Mouse (Mus musculus): ENCODE results near the gene Sh2d5. TPM values are rescaled to one million over a fixed set of nuclear protein-coding genes. Genes with fewer than 3 reads are reported as not detected.
A peak's percentile ranks its signal among the peaks of the same experiment; 100 is the strongest.

The Sh2d5 gene
- total RNA-seq, 2 experiments from 2014 or later, result 0.08 to 0.12 TPM

DNA sequence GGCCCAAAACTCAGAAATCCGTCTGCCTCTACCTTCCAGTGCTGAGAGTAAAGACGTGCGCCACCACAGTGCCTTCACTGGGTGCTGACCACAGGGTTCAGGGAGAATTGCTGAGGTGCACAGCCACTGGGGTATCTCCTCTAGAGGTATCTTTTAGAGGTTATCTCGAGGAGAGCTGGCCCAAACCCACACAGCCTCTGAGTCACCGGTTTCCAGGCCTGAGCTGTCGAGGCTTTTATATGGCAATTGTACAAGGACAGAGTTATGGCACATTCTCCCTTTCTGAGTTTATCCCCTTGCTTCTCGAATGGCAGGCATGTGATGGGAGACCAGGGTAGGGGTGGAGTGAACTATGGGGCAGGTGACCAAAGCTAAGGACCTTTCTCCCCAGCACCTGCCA lies 8.5 kb downstream of the Sh2d5 start:
- no peak for DNase-seq
- intact Hi-C loops (cut with DNase I), result no loop called here

DNA sequence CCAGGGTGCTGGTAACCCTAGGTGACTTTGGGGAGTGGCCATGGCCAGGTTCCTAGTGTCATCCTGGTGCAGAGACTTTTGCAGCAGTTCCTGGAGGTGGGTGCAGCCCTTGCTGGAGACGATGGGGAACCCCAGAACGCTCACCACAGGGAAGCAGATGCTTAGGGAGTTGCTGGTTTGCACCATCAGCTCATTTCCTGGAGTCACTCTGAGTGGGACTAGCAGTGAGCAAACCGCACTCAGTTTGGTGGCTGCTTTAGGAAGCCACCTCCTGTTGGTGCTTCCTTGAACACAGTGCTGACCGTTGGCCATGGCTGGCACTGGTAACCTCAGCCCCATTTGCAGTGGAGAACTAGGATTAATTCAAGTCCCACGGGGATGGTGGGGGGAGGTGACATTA lies 9.3 kb downstream of the Sh2d5 start:
- intact Hi-C loops (cut with DNase I), result no loop called here
- no peak for DNase-seq

DNA sequence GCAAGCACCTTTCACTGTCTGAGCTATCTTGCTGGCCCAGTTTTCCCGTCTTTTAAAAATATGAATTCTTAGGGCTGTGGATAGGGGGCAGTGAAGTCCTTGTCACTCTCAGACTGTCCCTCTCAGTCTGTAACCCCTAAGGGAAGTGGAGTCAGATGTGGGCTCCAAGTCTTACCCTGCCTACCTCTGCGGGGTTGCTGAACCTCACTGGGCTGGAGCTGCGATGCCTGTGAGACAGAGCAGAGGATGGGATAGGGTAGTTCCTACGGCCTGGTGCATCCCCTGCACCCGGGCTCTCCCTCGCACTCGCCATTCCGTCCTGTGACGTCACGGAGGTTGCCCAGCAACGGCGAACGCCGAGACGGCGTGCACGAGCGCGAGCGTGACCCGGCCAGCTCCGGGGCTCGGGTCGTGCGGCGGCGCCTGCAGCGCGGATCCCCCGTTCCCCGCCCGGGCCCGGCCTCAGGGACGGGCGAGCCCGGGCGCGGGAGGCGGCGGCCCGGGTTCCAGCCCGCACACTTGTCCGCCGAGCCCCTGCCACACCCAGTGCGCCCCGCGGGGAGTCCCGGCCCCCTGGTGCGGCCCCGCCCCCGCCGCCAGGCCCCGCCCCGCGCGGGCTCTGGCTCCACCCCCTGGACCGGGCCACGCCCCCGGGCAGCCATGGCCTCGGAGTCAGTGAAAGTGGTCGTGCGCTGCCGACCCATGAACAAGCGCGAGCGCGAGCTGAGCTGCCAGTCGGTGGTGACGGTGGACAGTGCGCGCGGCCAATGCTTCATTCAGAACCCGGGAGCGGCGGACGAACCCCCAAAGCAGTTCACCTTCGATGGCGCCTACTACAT lies 11.9 kb downstream of the Sh2d5 start:
- DNase-seq, result peak; percentile 69 to 80
- intact Hi-C loops (cut with DNase I), result no loop called here

DNA sequence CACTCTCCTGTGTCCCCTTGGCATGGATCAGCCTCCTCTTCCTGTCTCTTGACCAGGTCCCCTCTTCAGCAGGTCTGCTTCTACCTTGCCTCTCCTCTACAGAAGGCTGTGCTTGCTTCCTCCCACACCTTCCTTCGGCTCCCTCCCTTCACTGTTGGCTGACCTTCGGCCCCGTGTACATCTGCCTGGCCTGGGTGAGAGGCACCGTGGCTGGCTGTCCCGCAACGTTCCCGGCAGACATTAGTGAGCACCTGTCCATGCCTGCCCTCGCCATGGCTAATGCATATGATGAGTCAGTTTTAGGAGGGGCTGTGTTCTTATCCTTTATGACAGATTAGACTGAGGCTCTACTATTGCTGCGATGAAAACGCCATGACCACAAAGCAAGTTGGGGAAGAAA lies 17.7 kb downstream of the Sh2d5 start:
- DNase-seq, result no peak
- intact Hi-C loops (cut with DNase I), result no loop called here

DNA sequence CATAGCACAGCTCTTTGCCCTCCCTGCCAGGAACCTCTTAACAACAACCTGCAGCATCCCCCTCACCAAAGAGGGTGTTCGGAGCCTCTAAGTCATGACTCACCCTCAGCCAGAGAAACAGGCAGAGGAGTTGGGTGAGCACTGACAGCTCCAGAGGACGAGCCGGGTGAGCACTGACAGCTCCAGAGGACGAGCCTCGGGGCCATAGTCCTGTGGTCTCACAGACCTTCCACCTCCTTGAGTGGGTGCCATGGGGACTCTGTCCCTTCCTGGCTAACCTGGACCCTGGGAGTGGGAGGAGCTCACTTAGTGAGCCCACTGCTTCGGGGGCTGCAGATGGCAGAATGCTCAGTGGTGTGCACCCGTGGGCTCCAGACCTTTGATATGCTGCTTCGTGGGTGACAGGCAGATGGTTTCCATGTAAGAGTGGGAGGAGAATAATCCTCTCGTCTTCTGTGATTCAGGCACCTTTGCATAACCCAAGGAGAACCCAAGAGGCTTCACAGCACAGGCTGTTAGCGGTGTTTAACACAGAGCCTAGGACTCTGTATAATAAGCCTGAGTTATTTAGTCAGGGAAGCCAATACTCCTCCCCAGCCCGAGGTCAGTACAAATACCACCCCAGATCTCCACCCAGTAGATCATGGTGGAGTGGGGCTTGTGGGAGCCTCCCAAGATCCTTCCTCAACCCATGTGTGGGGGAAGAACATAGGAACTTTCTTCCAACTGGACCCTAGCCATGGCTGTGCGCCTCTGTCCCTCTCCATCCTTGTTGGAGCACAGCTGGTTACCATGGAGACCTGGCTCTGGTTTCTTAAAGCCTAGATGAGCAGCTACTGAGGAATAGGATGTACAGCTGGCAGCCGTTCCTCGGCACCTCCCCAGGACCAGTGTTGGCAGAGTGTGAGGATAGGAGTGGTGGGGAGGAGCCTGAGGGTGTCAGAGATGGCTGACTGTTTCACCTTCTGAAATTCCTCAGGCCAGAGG lies 22.1 kb downstream of the Sh2d5 start:
- intact Hi-C loops (cut with DNase I), result no loop called here
- DNase-seq, result no peak

DNA sequence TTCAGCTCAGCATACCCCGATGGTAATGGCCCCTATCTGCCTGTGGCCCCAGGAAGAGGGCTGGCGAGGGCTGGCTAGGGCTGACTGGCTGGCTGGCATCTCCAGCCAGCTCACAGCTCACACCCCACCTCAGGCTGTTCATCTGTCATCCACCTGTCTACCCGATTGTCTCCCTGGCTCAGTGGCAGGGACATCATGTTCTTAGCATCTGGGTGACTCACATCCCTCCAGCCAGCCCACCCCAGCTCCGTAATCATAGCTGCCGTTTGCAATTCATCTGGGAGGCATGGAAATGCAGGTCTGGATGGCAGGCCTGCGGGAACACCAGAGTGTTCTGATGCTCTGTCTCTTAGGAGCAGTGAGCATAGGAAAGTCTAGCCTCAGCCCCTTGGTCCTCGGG lies 28.1 kb downstream of the Sh2d5 start:
- intact Hi-C loops (cut with DNase I), result no loop called here
- DNase-seq, result no peak

DNA sequence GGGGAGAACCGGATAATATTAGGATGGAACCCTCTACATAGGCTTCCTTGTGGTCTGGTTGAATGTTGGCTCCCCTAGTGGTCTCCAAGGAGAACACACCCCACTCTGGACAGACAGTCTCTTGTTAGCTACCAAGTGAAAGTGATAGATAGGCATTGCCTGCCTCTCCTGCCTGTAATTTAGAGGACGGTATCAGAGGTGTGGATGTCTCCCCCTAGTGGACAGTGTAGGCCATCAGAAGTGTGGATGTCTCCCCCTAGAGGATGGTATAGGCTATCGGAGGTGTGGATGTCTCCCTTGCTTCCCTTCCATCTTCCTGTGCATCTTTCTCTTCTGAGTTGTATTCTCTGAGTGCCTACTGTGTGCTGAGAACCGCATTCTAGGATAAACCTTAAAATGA lies 32.6 kb downstream of the Sh2d5 start:
- intact Hi-C loops (cut with DNase I), result loop anchor here (10.0 kb wide), 1 partner anchor 318 kb away; no protein-coding TSS in a partner anchor
- DNase-seq, result peak in 1 of 2 experiments; percentile 30

DNA sequence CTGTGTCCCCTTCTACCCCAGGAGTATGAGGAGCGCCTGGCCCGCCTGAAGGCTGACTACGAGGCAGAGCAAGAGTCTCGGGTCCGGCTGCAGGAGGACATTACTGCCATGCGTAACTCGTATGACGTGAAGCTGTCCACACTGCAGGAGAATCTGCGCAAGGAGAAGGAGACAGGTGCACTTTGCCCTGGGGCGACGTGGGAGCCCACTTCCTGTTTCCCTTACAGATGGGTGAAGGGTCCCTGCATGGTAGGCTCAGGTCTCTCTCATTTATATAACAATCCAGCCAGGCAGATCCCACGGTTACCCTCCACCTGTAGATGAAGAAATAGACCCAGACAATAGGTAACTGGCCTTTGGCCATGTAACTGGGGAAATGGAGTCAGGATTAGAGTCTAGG lies 36.2 kb downstream of the Sh2d5 start:
- intact Hi-C loops (cut with DNase I), result loop anchor here (10.0 kb wide), 1 partner anchor 322 kb away; no protein-coding TSS in a partner anchor
- no peak for DNase-seq

DNA sequence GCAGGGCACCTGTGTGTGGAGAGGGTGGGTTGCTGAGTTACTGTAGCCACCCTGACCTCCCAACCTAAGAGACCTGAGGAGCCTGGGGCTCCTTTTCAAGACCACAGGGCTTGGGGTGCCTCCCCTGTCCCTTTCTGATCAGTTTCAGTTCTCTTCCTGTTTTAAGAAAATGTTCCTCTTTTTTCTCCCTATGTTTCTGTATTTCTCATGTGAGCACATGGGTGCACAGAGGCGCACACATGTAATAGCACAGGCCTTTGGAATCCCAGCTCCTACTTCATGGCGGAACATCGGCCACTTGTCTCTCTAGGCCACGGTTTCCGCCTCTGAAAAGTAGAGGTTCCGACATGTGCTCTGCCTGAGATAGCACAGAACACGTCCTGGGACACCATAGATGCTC lies 38.5 kb downstream of the Sh2d5 start:
- no peak for DNase-seq
- intact Hi-C loops (cut with DNase I), result loop anchor here (10.0 kb wide), 1 partner anchor 324 kb away; no protein-coding TSS in a partner anchor

DNA sequence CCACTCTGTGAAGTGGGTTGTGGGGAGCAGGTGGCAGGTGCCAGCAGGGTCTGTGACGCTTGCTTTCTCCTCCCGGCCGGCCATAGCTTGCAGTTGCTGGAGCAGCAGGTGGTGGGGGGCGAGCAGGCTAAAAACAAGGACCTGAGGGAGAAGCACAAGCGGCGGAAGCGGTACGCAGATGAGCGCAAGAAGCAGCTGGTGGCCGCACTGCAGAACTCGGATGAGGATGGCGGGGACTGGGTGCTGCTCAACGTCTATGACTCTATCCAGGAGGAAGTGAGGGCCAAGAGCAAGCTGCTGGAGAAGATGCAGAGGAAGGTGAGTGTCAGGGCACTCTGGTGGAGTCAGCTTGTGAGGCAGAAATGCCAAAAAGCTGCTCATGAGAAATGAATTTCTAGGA lies 41.8 kb downstream of the Sh2d5 start:
- intact Hi-C loops (cut with DNase I), result no loop called here
- DNase-seq, result no peak

DNA sequence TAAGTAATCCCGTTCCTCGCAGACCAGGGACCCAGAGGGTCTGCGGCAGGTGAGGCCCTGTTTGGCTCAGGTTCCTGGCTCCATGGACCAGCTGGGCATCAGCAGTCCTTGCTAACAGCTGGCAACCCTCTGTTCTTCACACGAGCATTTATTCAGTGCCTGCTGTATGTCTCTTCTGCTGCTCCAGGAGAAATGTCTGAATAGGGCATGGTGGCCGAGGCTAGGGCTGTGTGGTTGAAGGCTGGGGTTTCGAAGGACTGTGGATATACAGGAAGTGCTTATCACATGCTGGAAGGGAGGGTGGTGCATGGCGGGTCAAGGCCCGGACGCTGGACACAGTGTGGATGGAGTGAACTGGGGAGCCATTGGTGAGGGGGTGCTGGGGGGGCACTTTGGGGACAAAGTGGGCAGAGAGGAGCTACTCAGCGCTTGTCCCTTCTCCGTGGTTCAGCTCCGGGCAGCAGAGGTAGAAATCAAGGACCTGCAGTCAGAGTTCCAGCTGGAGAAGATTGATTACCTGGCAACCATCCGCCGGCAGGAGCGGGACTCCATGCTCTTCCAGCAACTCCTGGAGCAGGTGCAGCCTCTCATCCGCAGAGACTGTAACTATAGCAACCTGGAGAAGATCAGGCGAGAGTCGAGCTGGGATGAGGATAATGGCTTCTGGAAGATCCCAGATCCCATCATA lies 43.2 kb downstream of the Sh2d5 start:
- DNase-seq, result no peak
- intact Hi-C loops (cut with DNase I), result no loop called here

DNA sequence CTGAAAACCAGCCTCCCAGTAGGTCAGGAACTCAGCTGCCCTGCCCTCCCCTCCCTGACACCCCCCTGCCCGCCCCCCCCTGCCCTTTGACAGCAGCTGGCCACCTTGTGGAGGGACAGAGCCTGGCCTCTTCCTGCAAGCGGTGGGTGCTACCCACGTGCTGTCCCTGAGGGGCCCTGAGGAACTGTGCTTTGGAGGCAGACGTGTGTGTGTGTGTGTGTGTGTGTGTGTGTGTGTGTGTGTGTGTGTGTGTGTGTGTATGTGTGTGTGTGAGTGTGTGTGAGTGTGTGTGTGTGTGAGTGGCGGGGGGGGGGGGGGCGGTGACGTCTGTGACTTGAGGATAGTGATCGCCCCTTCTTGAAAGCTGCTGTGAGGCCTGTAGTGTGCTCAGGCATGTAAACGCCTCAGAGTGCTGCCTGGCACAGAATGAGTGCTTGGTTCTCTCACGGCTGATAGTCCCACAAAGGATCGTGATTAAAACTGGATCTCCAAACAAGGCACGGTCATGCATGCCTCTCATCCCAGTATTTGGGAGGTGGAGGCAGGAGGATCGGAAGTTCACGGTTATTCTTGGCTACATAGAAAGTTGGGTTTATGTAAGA lies 43.8 kb downstream of the Sh2d5 start:
- no peak for DNase-seq
- intact Hi-C loops (cut with DNase I), result no loop called here

DNA sequence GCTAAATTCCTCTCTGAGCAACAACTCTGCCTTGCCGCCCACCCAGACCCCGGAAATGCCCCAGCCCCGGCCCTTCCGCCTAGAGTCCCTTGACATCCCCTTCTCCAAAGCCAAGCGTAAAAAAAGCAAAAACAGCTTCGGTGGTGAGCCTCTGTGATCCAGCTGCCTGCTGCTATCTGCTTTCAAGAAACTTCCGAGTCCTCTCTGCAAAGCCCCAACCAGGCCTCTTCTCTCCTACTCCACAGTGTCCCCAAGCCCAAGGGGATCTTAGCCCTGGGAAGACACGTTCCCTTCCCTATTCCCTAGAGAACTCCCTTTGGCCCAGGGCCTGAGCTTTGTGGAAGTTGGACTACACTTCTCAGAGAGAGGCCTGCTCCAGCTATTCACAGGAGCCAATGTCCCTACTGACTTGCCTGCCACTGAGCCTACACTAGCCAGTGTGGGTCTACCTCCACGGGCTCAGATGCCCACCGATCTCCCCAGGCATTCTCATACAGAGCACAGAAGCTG lies 51.1 kb downstream of the Sh2d5 start:
- DNase-seq, result no peak
- intact Hi-C loops (cut with DNase I), result no loop called here

DNA sequence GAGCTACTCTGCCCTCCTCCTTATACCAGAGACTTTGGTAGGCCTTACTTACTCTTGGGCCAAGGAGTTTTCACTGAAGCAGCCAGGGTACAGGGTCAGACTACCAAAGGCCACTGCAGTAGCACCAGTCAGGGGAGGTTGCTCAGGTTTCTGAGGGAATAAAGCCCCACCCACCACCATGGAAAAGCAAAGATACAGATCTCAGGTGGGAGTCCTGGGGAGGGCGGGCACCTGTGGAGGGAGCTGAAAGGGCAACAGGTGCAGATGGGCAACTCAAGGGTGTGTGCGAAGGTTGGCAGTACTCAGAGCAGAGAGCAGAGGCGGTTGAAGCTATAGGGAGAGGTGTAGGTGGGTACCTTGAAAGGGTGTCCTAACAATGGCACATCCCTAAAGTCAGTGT lies 52.8 kb downstream of the Sh2d5 start:
- no peak for DNase-seq
- intact Hi-C loops (cut with DNase I), result no loop called here

DNA sequence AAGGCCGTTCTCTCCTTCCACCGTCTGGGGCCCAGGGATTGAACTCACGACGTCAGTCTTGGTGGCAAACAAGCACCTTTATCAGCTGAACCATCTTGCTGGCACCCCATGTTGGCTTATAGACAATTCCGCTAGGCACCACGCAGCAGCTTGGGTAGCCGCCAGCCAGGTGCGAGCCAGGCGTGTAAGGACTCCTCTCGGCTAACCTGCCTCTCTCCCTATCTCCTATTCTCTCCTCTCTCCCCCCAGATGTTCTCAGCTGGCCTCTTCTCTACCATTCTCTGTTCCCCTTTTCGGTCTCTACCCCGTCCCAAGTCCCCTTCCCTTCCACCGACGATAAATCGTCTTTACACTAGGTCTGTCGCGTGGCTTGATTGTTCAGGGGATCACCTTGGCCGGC lies 53.5 kb downstream of the Sh2d5 start:
- DNase-seq, result no peak
- intact Hi-C loops (cut with DNase I), result no loop called here

DNA sequence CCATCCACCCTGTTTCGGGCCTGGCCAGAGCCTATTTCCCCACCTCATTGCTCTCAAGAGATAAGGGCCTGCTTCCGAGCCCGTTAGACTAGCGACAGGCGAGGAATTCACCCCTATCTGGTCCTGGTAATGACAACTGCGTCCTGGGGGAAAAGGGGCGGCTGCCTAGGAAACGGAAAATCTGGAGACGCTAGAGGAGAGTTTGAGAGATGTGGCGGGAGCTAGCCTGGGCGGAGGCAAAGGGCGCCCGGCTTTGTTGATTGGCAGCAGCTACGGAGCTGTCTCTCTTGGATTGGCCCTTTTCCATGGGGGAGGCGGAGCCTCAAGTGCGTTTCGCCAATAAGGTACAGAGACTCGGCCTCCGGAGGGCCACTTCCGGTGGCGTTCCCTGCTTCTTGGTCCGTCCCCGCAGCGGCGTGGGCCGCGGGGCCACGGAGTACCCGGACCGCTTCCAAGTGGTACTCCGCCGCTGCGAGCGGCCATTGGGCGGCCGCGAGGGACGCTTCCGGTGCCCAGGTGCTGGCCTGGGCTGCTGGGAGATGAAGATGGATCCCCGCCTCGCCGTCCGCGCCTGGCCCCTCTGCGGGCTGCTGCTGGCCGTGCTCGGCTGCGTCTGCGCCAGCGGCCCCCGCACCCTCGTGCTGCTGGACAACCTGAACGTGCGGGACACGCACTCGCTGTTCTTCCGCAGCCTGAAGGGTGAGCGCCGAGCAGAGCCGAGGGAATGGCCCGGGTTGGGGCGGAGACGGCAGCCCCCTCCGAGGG lies 54.3 kb downstream of the Sh2d5 start, which contains the start of gene Ddost:
TSS of gene Ddost (plus strand) at position 391 of the 765 bp plus-strand sequence.
- DNase-seq, result peak; percentile 93 to 99
- intact Hi-C loops (cut with DNase I), result no loop called here

DNA sequence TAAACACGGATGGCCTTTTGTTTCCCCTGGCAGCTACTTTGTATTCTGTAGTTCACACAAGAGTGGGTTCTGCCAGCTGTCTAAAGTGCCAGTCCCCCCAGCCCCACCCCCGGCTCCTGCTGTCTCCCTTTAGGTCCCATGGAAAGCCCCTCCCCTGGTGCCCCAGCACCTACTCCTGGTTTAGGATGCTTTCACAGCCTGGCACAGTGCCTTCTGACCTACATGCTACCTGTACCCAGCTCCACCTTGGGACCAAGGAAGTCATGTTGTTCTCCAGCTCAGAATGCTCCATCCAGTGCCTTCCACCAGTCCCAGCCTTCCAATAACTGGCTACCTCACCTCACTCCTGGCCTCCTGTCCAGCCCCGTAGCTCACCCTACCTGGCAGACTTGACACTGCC lies 56.8 kb downstream of the Sh2d5 start:
- intact Hi-C loops (cut with DNase I), result no loop called here
- DNase-seq, result no peak

DNA sequence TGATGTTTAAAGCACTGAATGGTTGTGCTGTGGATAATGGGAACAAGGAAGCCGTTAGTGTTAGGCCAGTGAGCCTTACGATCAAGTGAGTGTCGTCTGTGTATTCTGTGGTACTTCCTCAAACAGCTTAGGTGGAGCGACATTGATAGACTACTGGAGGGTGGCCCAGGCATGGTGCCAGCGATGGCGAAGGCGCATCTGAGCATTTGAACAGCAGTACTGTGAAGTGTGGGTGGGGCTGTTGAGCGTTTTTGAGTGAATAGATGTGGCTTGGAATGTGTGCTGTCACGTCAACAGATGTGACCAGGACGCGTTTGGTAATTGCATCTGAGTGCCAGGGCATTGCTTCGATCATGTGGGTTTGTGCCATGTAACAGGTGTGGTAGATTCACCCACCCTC lies 57.5 kb downstream of the Sh2d5 start:
- no peak for DNase-seq
- intact Hi-C loops (cut with DNase I), result no loop called here

DNA sequence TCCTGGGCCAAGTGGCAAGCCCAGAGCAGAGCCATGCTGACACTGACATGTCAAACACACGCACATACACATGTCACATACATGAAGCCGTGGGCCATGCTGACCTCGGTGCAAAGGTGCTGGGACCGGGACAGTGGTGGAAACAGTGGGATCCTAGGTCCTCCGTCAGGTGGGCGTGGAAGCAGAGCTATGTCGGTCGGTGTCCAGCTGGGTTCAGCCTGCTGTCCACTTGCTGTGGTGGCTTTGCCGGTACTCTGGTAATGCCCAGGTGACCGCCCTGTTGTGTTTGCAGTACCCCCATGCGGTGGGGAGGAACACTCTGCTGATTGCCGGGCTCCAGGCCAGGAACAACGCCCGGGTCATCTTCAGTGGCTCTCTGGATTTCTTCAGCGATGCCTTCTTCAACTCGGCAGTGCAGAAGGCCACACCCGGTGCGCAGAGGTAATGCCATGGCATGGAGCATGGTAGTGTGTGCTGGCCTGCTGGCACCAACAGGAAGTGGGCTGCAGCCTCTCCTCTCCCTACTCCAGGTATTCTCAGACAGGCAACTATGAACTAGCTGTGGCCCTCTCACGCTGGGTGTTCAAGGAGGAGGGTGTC lies 60.2 kb downstream of the Sh2d5 start:
- DNase-seq, result no peak
- intact Hi-C loops (cut with DNase I), result no loop called here
